Mouse (Mus musculus): ENCODE results near the gene Rcbtb1.
"Not testable (repeated sequence)": the region's sequence is repeated elsewhere in the genome, so short reads cannot be mapped to it uniquely, and the experiment has no call there.

The Rcbtb1 gene

DNA sequence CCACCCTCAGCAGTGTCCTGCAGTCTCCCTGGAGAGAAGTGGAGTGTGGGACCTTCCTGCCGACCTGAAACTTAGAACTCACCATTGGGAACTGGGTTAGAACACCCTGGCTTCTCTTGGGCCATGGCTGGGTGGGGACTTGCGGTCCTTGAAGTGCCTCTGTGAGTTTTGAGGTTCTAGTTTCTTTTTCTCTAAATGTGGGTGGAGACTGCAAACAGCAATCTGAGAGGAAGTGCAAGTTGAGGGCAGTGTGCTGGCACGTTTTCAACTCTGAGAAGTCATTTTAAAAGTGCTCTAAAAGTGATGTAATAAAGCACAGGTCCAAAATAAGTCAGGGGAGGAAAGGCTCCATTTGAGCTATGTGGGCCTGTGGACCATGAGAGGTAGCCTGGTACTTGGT lies 59.0 kb downstream of the Rcbtb1 start, which contains the start of gene Gm6904:
Gene Gm6904 (minus strand): TSS at position 161 of the 400 bp plus-strand sequence.
- in situ Hi-C loops (cut with MboI; ENCODE audit: unreplicated experiment in 2 of 2): no loop called here

DNA sequence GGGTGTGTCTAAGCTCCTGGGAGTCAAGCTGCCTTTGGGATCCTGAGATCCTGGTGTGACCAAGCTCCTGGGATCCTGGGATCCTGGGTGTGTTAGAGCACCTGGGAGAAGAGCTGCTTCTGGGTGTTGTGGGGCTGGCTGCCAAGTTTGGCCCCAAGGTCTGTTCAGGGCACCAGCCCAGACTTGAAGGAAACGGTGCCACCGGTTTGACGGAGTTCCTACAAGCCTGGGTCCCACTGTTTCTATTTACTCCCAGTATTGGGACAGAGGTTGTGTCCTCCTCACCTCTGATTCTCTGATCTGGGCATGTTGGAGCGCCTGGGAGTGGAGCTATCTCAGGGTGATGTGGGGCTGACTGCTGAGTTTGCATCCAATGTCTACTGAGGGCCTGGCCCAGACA lies 74.0 kb downstream of the Rcbtb1 start:
- in situ Hi-C loops (cut with MboI; ENCODE audit: unreplicated experiment in 2 of 2): not testable (repeated sequence)
